Mouse (Mus musculus) left cerebral cortex, adult 2 months (tissue): ENCODE data around the gene Rnf208. TPM values are rescaled to one million over a fixed set of nuclear protein-coding genes. Genes with fewer than 3 reads are reported as not detected.

Experiments
- DNase-seq, 2 experiments: peaks; one replicate each; pipeline ENCODE4 v3.0.0; 2021 to 2022; ENCODE audit warnings: low spot score in 2 of 2, mixed read lengths in 1 of 2; ENCODE audit errors: extremely low spot score in 1 of 2
- H3K27ac ChIP-seq: fragments of 200-600 bp; 2 replicates; pipeline ENCODE4 v1.8.1; 2022
- H3K4me3 ChIP-seq: fragments of 200-600 bp; 2 replicates; pipeline ENCODE4 v1.8.1; 2022
- CTCF ChIP-seq: fragments of 200-600 bp; IDR thresholded peaks from 2 replicates; pipeline ENCODE4 v1.8.1; 2022; ENCODE audit warnings: antibody characterized with exemption, mild to moderate bottlenecking, moderate library complexity
- intact Hi-C: fragments of 180-260 bp; cut with DNase I; formaldehyde crosslinking; loops from one replicate; pipeline ENCODE4 v1.15.1; 2025
- long read RNA-seq, 2 experiments: library from polyadenylated mRNA; stranded (forward); transcript quantifications; one replicate each; pipeline ENCODE4 v2.0.0; 2021; ENCODE audit warnings: borderline mapping rate in 2 of 2
- total RNA-seq, 2 experiments: library from RNA; stranded (reverse); gene quantifications; 2 replicates each; pipeline ENCODE4 v1.2.3; 2021

Rnf208 gene
- 100 to 1,000 TPM; 249 to 270 TPM for total RNA-seq
- long read RNA-seq, experiment 1, transcript Rnf208-202 (1 exons, 1,333 nt): minor isoform, 46 of 154 reads
- long read RNA-seq, experiment 1, transcript Rnf208-203 (2 exons, 885 nt): major isoform, 96 of 154 reads
- long read RNA-seq, experiment 1, partial matches to known transcripts: 0 of 154 reads
- long read RNA-seq, experiment 1, other reads (novel, unspliced or antisense): 12 of 154 reads
- long read RNA-seq, experiment 2, transcript Rnf208-202 (1 exons, 1,333 nt): minor isoform, 37 of 130 reads
- long read RNA-seq, experiment 2, transcript Rnf208-203 (2 exons, 885 nt): major isoform, 92 of 130 reads
- long read RNA-seq, experiment 2, partial matches to known transcripts: 0 of 130 reads
- long read RNA-seq, experiment 2, other reads (novel, unspliced or antisense): 1 of 130 reads

GRCm38 (mm10) chr2:25242101-25242506, at the start of gene Rnf208, which contains the start of gene Cysrt1:
Gene Rnf208 (plus strand): TSS chr2:25242255.
Gene Cysrt1 (minus strand): TSS chr2:25242452.
- TF ChIP-seq CTCF: no peak
- intact Hi-C loops: no loop called here

GRCm38 (mm10) chr2:25193330-25193770, 48.7 kb upstream of the Rnf208 start:
- DNase-seq: peak; percentile 80 to 84

More at GRCm38 (mm10) chr2:25242101-25242506, at the start of gene Rnf208, which contains the start of gene Cysrt1:
- DNase-seq: peak; percentile 55 to 67
- Histone ChIP-seq H3K27ac (peak within 1 kb of the TSS; percentile 91), H3K4me3 (peak within 1 kb of the TSS; percentile 68)

GRCm38 (mm10) chr2:25194006-25194405, 48.0 kb upstream of the Rnf208 start:
- 0 out of 2 replicates have a peak overlapping the region, but pooled peaks have one; percentile 13 for H3K27ac ChIP-seq
- H3K4me3 ChIP-seq: no peak overlapping the region
- intact Hi-C loops: loop anchor here (5.0 kb wide), 1 partner anchor 133 kb away; no protein-coding TSS in a partner anchor
- TF ChIP-seq CTCF: no peak
- DNase-seq: no peak

More at GRCm38 (mm10) chr2:25193330-25193770, 48.7 kb upstream of the Rnf208 start:
- Histone ChIP-seq H3K4me3 (no peak overlapping the region), H3K27ac (no peak overlapping the region)
- peak; percentile 94 for TF ChIP-seq CTCF
- intact Hi-C loops: loop anchor here (2.0 to 5.0 kb wide), 4 partner anchors 35 to 134 kb away; partner anchors contain the start of genes Tmem203 and Tprn

GRCm38 (mm10) chr2:25194486-25195171, 47.4 kb upstream of the Rnf208 start:
- DNase-seq: no peak
- H3K4me3 ChIP-seq: no peak overlapping the region
- no peak for TF ChIP-seq CTCF
- intact Hi-C loops: loop anchor here (5.0 kb wide), 1 partner anchor 133 kb away; no protein-coding TSS in a partner anchor
- H3K27ac ChIP-seq: no peak overlapping the region

GRCm38 (mm10) chr2:25195211-25196156, 46.6 kb upstream of the Rnf208 start:
- no peak for TF ChIP-seq CTCF
- H3K4me3 ChIP-seq: peak overlapping the region; percentile 27; the same call in 1 of the 2 replicates
- no peak for DNase-seq
- peak overlapping the region; percentile 45 for H3K27ac ChIP-seq
- intact Hi-C loops: no loop called here

- intact Hi-C loops: no loop called here
- peak within 1 kb of the TSS; percentile 27 for H3K4me3 ChIP-seq
- peak within 1 kb of the TSS; percentile 45 for H3K27ac ChIP-seq
- no peak for DNase-seq
- TF ChIP-seq CTCF: no peak; the same call in 1 of the 2 replicates
These were observed 45.7 kb upstream of the Rnf208 start, which contains the start of gene Tor4a for GRCm38 (mm10) chr2:25196172-25196954. Gene Tor4a (minus strand): TSS chr2:25196886.

GRCm38 (mm10) chr2:25197191-25197590, 44.9 kb upstream of the Rnf208 start:
- Histone ChIP-seq H3K4me3 (no peak overlapping the region), H3K27ac (peak overlapping the region; percentile 34; the same call in 1 of the 2 replicates)
- intact Hi-C loops: no loop called here
- TF ChIP-seq CTCF: no peak
- no peak for DNase-seq

GRCm38 (mm10) chr2:25197946-25198345, 44.1 kb upstream of the Rnf208 start:
- Histone ChIP-seq H3K27ac (no peak overlapping the region; the same call in 1 of the 2 replicates), H3K4me3 (no peak overlapping the region)
- no peak for DNase-seq
- intact Hi-C loops: no loop called here
- no peak for TF ChIP-seq CTCF

- intact Hi-C loops: no loop called here
- no peak for TF ChIP-seq CTCF
- no peak for DNase-seq
- no peak overlapping the region for H3K27ac ChIP-seq
- H3K4me3 ChIP-seq: no peak overlapping the region
These were observed 41.4 kb upstream of the Rnf208 start for GRCm38 (mm10) chr2:25200631-25201030.

GRCm38 (mm10) chr2:25203631-25204214, 38.3 kb upstream of the Rnf208 start:
- H3K4me3 ChIP-seq: no peak overlapping the region
- no peak overlapping the region for H3K27ac ChIP-seq
- peak; percentile 17 for TF ChIP-seq CTCF

More at GRCm38 (mm10) chr2:25203631-25204214, 38.3 kb upstream of the Rnf208 start:
- no peak for DNase-seq
- intact Hi-C loops: no loop called here
